Mouse (Mus musculus) liver, postnatal 0 days (tissue): ENCODE measurements at regions not wholly inside any gene's neighbourhood (a gene's known extent, or its start where the extent isn't known, plus 50 kb on each side); places are given as distances from the start of the nearest gene placed in this dataset.

Experiments
- CTCF ChIP-seq: sonication (generic); IDR thresholded peaks from 2 replicates; pipeline ENCODE4 v1.5.1; 2016; ENCODE audit warnings: antibody characterized with exemption, low read depth
- EP300 ChIP-seq: IDR thresholded peaks from 2 replicates; pipeline ENCODE4 v1.6.1; 2016; ENCODE audit warnings: antibody characterized with exemption, low read depth, mild to moderate bottlenecking

DNA sequence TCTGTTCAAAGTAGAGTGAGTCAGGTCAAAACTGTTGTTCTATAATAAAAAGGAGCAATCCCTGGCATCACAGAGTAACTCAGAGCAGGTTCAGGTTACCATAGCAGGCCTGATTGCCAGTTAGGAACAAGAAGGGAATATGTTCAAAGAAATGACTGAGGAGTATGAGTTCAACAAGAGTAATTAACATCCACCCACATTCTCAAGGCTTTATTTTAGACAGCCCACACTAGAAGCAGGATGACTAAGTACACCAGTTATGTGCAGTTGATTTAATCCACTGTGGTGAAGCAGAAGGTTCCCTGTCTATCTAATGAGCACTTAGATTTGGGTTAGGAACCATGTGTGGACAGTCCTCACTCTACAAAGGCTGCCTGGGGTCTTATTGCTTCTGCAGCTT is 158.5 kb upstream of the Slc39a10 start:
- no peak for TF ChIP-seq EP300
- no peak for TF ChIP-seq CTCF
